Mouse (Mus musculus) MEL (cell line): ENCODE measurements around the gene Bmp2k. TPM values are rescaled to one million over a fixed set of nuclear protein-coding genes. Genes with fewer than 3 reads are reported as not detected.

ENCODE experiments used
- DNase-seq: peaks from one replicate; pipeline ENCODE4 v3.0.0; 2011; ENCODE audit warnings: low read depth, low spot score
- H3K27ac ChIP-seq: 2 replicates; pipeline ENCODE4 v1.5.1; 2012; ENCODE audit warnings: low read depth, mild to moderate bottlenecking, control low read depth, low read length, moderate library complexity; ENCODE audit not compliant: control insufficient read depth
- H3K27me3 ChIP-seq, 2 experiments: fragments of 150-350 bp in 1 of 2; sonication (generic) in 1 of 2; 2 replicates each; pipeline ENCODE4 v1.6.1; 2012; ENCODE audit warnings: low read length in 2 of 2, mild to moderate bottlenecking in 2 of 2, improper control_type of control experiment in 1 of 2, moderate library complexity in 1 of 2; ENCODE audit not compliant: insufficient read depth in 2 of 2, control insufficient read depth in 1 of 2
- H3K36me3 ChIP-seq, 2 experiments: 2 replicates each; pipeline ENCODE4 v1.6.1; 2012 to 2014; ENCODE audit warnings: low read length in 2 of 2, improper control_type of control experiment in 1 of 2, inconsistent platforms in 1 of 2, mild to moderate bottlenecking in 1 of 2; ENCODE audit not compliant: insufficient read depth in 2 of 2, control insufficient read depth in 1 of 2
- H3K4me1 ChIP-seq, 2 experiments: fragments of 150-350 bp in 1 of 2; sonication (generic) in 1 of 2; 2 replicates each; pipeline ENCODE4 v1.6.1; 2012; ENCODE audit warnings: low read length in 2 of 2, improper control_type of control experiment in 1 of 2, mild to moderate bottlenecking in 1 of 2; ENCODE audit not compliant: insufficient read depth in 2 of 2, control insufficient read depth in 1 of 2
- H3K4me3 ChIP-seq, 2 experiments: fragments of 150-350 bp in 1 of 2; sonication (generic) in 1 of 2; 2 replicates each; pipeline ENCODE4 v1.5.1; 2012; ENCODE audit warnings: low read depth in 2 of 2, low read length in 2 of 2, mild to moderate bottlenecking in 2 of 2, moderate library complexity in 2 of 2, control low read depth in 1 of 2, improper control_type of control experiment in 1 of 2; ENCODE audit not compliant: control insufficient read depth in 1 of 2, insufficient read depth in 1 of 2
- H3K79me2 ChIP-seq: 2 replicates; pipeline ENCODE4 v1.6.1; 2012; ENCODE audit warnings: mild to moderate bottlenecking, low read length, moderate library complexity; ENCODE audit not compliant: control insufficient read depth, poor library complexity, insufficient read depth
- H3K9ac ChIP-seq: 2 replicates; pipeline ENCODE4 v1.6.1; 2012; ENCODE audit warnings: low read depth, mild to moderate bottlenecking, control low read depth, low read length, moderate library complexity; ENCODE audit not compliant: control insufficient read depth, poor library complexity, severe bottlenecking
- H3K9me3 ChIP-seq: fragments of 150-350 bp; sonication (generic); replicated peaks from 2 replicates; pipeline ENCODE4 v1.6.1; 2012; ENCODE audit warnings: mild to moderate bottlenecking, low read length, improper control_type of control experiment, moderate library complexity; ENCODE audit not compliant: insufficient read depth
- CHD1 ChIP-seq: IDR thresholded peaks from 2 replicates; pipeline ENCODE4 v1.6.1; 2012; ENCODE audit warnings: low read depth, mild to moderate bottlenecking, inconsistent platforms, low read length, improper control_type of control experiment
- ELF1 ChIP-seq: IDR thresholded peaks from 2 replicates; pipeline ENCODE4 v1.6.1; 2014; ENCODE audit warnings: low read depth, mild to moderate bottlenecking, inconsistent platforms, low read length, improper control_type of control experiment, moderate library complexity
- HCFC1 ChIP-seq: IDR thresholded peaks from 2 replicates; pipeline ENCODE4 v1.6.1; 2012; ENCODE audit warnings: low read depth, mild to moderate bottlenecking, inconsistent platforms, low read length, improper control_type of control experiment, moderate library complexity
- KAT2A ChIP-seq: conservative IDR thresholded peaks from 2 replicates; pipeline ENCODE4 v1.6.1; 2012; ENCODE audit warnings: low read depth, low read length, improper control_type of control experiment, inconsistent platforms
- MAFK ChIP-seq: IDR thresholded peaks from 2 replicates; pipeline ENCODE4 v1.6.1; 2011; ENCODE audit warnings: low read depth, mild to moderate bottlenecking, low read length, improper control_type of control experiment, borderline replicate concordance
- MAX ChIP-seq: IDR thresholded peaks from 2 replicates; pipeline ENCODE4 v1.6.1; 2011; ENCODE audit warnings: low read length, improper control_type of control experiment
- MAZ ChIP-seq: IDR thresholded peaks from 2 replicates; pipeline ENCODE4 v1.6.1; 2012; ENCODE audit warnings: low read depth, mild to moderate bottlenecking, inconsistent platforms, low read length, improper control_type of control experiment
- MXI1 ChIP-seq: IDR thresholded peaks from 2 replicates; pipeline ENCODE4 v1.6.1; 2011; ENCODE audit warnings: mild to moderate bottlenecking, low read depth, low read length, improper control_type of control experiment
- MYC ChIP-seq: IDR thresholded peaks from 2 replicates; pipeline ENCODE4 v1.6.1; 2011; ENCODE audit warnings: low read depth, mild to moderate bottlenecking, low read length, improper control_type of control experiment, moderate library complexity
- NELFE ChIP-seq: IDR thresholded peaks from 2 replicates; pipeline ENCODE4 v1.6.1; 2011; ENCODE audit warnings: low read depth, low read length, improper control_type of control experiment
- POLR2A ChIP-seq, 2 experiments: IDR thresholded peaks; 2 replicates each; pipeline ENCODE4 v1.6.1; 2011 to 2012; ENCODE audit warnings: low read length in 2 of 2, mild to moderate bottlenecking in 2 of 2, control low read depth in 1 of 2, improper control_type of control experiment in 1 of 2, low read depth in 1 of 2, moderate library complexity in 1 of 2; ENCODE audit not compliant: control insufficient read depth in 1 of 2, insufficient read depth in 1 of 2, poor library complexity in 1 of 2
- POLR2AphosphoS2 ChIP-seq: IDR thresholded peaks from 2 replicates; pipeline ENCODE4 v1.6.1; 2011; ENCODE audit warnings: low read length, improper control_type of control experiment
- POLR2AphosphoS5 ChIP-seq: IDR thresholded peaks from 2 replicates; pipeline ENCODE4 v1.6.1; 2012; ENCODE audit warnings: low read depth, borderline replicate concordance, mild to moderate bottlenecking, inconsistent platforms, low read length, moderate library complexity, mixed read lengths
- RAD21 ChIP-seq: IDR thresholded peaks from 2 replicates; pipeline ENCODE4 v1.6.1; 2011; ENCODE audit warnings: mild to moderate bottlenecking, low read depth, low read length, improper control_type of control experiment
- RCOR1 ChIP-seq: IDR thresholded peaks from 2 replicates; pipeline ENCODE4 v1.6.1; 2012; ENCODE audit warnings: low read depth, mild to moderate bottlenecking, inconsistent platforms, low read length, improper control_type of control experiment
- SIN3A ChIP-seq: IDR thresholded peaks from 2 replicates; pipeline ENCODE4 v1.6.1; 2012; ENCODE audit warnings: low read length, improper control_type of control experiment, inconsistent platforms
- TBP ChIP-seq: IDR thresholded peaks from 2 replicates; pipeline ENCODE4 v1.8.0; 2011; ENCODE audit warnings: low read depth, low read length, improper control_type of control experiment
- USF2 ChIP-seq, 2 experiments: IDR thresholded peaks; 2 replicates each; pipeline ENCODE4 v1.6.1; 2011 to 2012; ENCODE audit warnings: improper control_type of control experiment in 2 of 2, low read length in 2 of 2, borderline replicate concordance in 1 of 2, inconsistent platforms in 1 of 2, low read depth in 1 of 2, mild to moderate bottlenecking in 1 of 2; ENCODE audit not compliant: insufficient read depth in 1 of 2
- ZKSCAN1 ChIP-seq: IDR thresholded peaks from 2 replicates; pipeline ENCODE4 v1.6.1; 2012; ENCODE audit warnings: low read depth, mild to moderate bottlenecking, inconsistent platforms, low read length, improper control_type of control experiment, moderate library complexity
- ZMIZ1 ChIP-seq: IDR thresholded peaks from 2 replicates; pipeline ENCODE4 v1.6.1; 2012; ENCODE audit warnings: low read depth, mild to moderate bottlenecking, inconsistent platforms, low read length, improper control_type of control experiment, moderate library complexity
- polyA plus RNA-seq, 2 experiments: library from polyadenylated mRNA; stranded (reverse) in 1 of 2; unstranded in 1 of 2; fragments of >175 nt in 1 of 2; fragments of >200 nt in 1 of 2; gene quantifications; 2 replicates each; pipeline versions ENCODE4 v1.2.1 to v1.2.4; 2012; ENCODE audit warnings: low replicate concordance in 2 of 2, low read depth in 1 of 2; ENCODE audit not compliant: insufficient read length in 2 of 2, insufficient read depth in 1 of 2, missing spikeins in 1 of 2
- total RNA-seq: library from RNA; depleted of rRNA; stranded (reverse); fragments of 300-350 nt; gene quantifications from 2 replicates; pipeline ENCODE4 v1.2.3, GENCODE M21; 2012

Bmp2k gene
- total and polyA plus RNA-seq, 3 experiments = 10.8 to 16.3 TPM; not detected in 1

- Histone ChIP-seq H3K27ac (no peak overlapping the region), H3K4me3 (no peak overlapping the region), H3K79me2 (peaks cover 2% of the 10 kb centered on the region; the same call in 1 of the 2 replicates), H3K4me1 (peaks cover 17 to 32% of the 10 kb centered on the region in 2 experiments), H3K9me3 (no peaks in the 10 kb centered on the region), H3K27me3 (no peaks in the 10 kb centered on the region), H3K36me3 (peaks cover 0 to 36% of the 10 kb centered on the region in 2 experiments; a peak in 2 of 4 replicates), H3K9ac (no peak overlapping the region)
- TF ChIP-seq RCOR1 (no peak), RAD21 (no peak), POLR2AphosphoS2 (no peak)
- TF ChIP-seq, all 39 proteins: peak for 0
- no peak for DNase-seq
These were observed 43.4 kb upstream of the Bmp2k start for GRCm38 (mm10) chr5:96954040-96954439.

- DNase-seq = no peak
- no peaks in the 10 kb centered on the region for H3K27me3 ChIP-seq
- H3K9ac ChIP-seq = no peak overlapping the region
- no peak overlapping the region for H3K4me3 ChIP-seq
- H3K79me2 ChIP-seq = peaks cover 2% of the 10 kb centered on the region; the same call in 1 of the 2 replicates
- no peak for TF ChIP-seq POLR2AphosphoS5
- TF ChIP-seq MYC = no peak
- TF ChIP-seq ELF1 = no peak
- TF ChIP-seq ZKSCAN1 = no peak
- no peak for TF ChIP-seq HCFC1
- no peak for TF ChIP-seq POLR2A (IDR thresholded peaks at IDR 0.05; ENCODE audit: control insufficient read depth in 1 of 2, insufficient read depth in 1 of 2, low read depth in 1 of 2, low read length in 2 of 2, poor library complexity in 1 of 2)
- no peak for TF ChIP-seq RCOR1
- TF ChIP-seq CHD1 = no peak
- TF ChIP-seq USF2 (IDR thresholded peaks at IDR 0.05; ENCODE audit: borderline replicate concordance in 1 of 2, insufficient read depth in 1 of 2, low read depth in 1 of 2, low read length in 2 of 2) = no peak
- TF ChIP-seq MAX = no peak
- no peak for TF ChIP-seq SIN3A
- TF ChIP-seq MXI1 = no peak
- TF ChIP-seq MAFK = no peak
- TF ChIP-seq NELFE = no peak
- TF ChIP-seq MAZ = no peak
- no peak for TF ChIP-seq ZMIZ1
- TF ChIP-seq KAT2A = no peak
- no peak for TF ChIP-seq TBP
- H3K36me3 ChIP-seq = peaks cover 0 to 32% of the 10 kb centered on the region in 2 experiments; a peak in 2 of 4 replicates
- no peaks in the 10 kb centered on the region for H3K9me3 ChIP-seq
- H3K27ac ChIP-seq = no peak overlapping the region
- peaks cover 17 to 27% of the 10 kb centered on the region in 2 experiments for H3K4me1 ChIP-seq
These were observed 42.9 kb upstream of the Bmp2k start for GRCm38 (mm10) chr5:96954466-96955027.
